Mouse (Mus musculus) spleen, postnatal 36 days (tissue): ENCODE measurements at regions not wholly inside any gene's neighbourhood (a gene's known extent, or its start where the extent isn't known, plus 50 kb on each side); places are given as distances from the start of the nearest gene placed in this dataset.

Source experiments
- DNase-seq, 2 experiments: peaks; one replicate each; pipeline ENCODE4 v3.0.0; 2022; ENCODE audit warnings: low spot score in 2 of 2, mixed read lengths in 1 of 2

- peak; percentile 5 to 30 for DNase-seq
Observed at GRCm38 (mm10) chr8:26443041-26443440, 323.7 kb downstream of the Gm45692 start.

- no peak for DNase-seq
Observed at GRCm38 (mm10) chr8:26443735-26444134, 324.4 kb downstream of the Gm45692 start.

- DNase-seq = no peak
Observed at GRCm38 (mm10) chr8:26445991-26446390, 326.7 kb downstream of the Gm45692 start.

- no peak for DNase-seq
Observed at GRCm38 (mm10) chr8:26447886-26448640, 328.7 kb downstream of the Gm45692 start.

- DNase-seq = no peak
Observed at GRCm38 (mm10) chr8:26449291-26449690, 330.0 kb downstream of the Gm45692 start.

DNA sequence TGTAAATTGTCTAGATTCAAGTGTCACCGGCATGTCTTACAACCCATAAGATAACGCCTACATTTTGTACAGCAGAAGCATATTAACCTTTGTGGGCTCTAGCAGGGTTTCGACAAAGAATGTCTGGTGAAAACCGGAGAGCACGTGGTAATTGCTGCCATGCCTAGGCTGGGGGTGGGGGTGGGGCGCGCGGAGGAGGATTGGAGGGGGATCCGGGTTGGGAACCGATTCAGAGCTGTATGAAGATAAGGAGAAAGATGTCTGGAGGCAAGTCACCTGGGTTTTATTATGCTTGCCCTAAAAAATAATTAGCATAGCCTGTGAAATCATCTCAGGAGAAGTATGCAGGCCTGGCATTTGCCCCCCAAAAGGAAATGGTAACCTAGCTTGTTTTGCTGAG is 331.2 kb downstream of the Gm45692 start:
- DNase-seq = no peak

- DNase-seq = no peak
Observed at GRCm38 (mm10) chr8:26452976-26453573, 333.7 kb downstream of the Gm45692 start.

GRCm38 (mm10) chr8:26465346-26465745 is 346.0 kb downstream of the Gm45692 start:
- no peak for DNase-seq

DNA sequence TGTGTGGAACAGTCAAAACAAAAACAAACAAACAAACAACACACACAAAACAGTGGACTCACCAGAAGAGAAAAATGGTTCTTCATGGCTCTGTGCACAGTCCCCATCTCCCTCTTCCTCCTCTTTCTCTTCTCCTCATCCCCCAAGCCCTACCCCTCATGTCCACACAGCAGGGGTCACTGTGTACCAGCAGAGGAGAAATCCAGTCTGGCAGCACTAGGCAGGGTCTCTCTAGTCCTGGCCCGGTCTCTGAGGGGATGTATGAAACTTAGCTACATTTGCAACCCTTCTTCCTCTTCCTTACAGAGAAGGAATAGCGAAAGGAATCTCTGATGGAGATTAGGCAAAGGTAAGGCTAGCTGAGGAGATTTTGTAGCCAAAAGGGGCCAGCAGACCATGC is 349.1 kb downstream of the Gm45692 start:
- DNase-seq = no peak

GRCm38 (mm10) chr8:26469705-26470104 is 350.4 kb downstream of the Gm45692 start:
- DNase-seq = no peak

DNA sequence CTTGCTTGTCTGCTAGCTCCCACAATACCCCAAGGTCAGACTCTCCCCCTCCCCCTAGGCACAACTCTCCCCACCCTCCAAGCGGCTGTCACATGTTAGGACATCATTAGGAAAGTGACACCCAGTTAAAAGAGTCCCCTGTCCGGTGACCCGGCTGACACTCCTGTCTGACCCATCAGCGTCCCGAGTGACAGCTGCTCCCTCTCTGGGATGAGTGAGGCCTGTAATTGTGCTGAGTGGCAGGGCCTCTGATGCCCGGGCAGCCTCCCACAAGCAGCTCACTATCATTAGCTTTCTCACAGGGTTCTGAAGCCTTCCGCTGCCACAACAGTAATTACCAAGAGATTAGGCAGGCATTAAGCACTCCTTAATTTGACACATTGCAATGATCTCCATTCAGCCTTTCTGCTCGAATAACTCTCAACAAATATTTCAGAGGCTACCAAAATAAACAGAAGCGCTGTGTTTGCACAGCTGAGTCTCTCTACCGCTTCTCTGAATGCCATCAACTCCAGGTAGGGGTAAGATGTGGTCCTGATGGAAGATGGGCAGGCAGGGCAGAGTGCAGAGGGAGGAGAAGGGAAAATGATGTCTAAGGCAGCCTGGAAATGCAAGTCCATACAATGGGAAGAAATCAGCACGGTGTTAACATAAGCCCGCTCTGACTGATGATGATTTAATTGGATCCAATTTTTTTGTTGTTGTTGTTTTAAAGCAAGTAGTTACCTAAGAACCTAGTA is 352.6 kb downstream of the Gm45692 start:
- no peak for DNase-seq

- DNase-seq = no peak
Observed at GRCm38 (mm10) chr8:26484749-26485148, 365.4 kb downstream of the Gm45692 start.

DNA sequence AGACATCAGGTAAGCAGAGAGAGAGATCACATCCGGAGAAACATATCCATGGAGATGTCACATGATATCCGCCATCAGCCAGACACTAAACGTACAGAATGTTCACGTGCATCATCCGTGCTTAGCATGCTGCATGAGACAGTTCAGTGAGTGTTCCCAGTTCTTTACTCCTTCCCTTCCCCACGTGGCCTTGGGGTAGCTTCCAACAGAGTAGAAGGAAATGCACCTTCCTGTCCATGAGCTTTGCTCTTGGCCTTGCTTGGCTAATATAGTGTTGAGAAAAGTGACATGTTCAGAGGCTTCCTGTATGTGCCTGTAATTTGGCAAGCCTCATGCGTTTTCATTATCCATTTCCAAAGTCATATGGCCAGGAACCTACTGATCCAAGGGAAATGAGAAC is 368.5 kb downstream of the Gm45692 start:
- no peak for DNase-seq

- DNase-seq = no peak
Observed at GRCm38 (mm10) chr8:26488590-26488989, 369.3 kb downstream of the Gm45692 start.

- no peak for DNase-seq
Observed at GRCm38 (mm10) chr8:26501196-26501813, 382.0 kb downstream of the Gm45692 start.

DNA sequence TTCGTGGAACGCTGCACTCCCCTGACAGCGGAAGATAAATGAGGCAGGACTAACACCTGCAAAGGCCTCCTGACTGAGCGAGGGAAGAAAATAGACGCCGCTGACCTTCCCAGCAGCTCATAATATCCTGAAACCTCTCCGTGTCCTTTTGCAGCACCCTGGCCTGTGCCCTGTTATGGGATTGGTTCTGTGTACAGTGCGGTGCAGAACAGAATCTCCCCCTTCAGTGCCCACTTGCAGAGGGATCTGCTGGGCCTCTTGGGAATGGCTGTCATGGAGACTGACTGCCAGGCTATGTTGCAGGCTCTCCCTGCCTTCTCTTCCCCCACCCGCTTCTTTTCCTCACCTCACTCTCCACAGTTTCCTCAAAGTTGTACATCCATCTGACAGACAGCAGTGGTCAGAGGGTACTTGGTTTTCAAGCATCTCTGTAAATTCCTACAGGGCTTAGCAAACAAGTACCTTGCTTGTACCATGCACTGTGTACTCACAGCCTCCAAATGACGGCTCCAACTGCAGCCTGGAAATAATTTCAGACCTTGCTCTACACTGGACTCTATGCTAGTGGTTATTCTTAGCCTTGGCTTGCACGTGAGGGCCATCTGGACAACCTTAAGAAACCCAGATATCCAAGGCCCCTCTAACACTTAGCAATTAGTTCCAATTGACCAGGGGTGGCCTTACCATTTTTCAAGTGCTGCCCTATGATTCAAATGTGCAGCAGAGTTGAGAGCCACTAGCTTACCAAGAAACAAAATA is 382.7 kb downstream of the Gm45692 start:
- DNase-seq = no peak

DNA sequence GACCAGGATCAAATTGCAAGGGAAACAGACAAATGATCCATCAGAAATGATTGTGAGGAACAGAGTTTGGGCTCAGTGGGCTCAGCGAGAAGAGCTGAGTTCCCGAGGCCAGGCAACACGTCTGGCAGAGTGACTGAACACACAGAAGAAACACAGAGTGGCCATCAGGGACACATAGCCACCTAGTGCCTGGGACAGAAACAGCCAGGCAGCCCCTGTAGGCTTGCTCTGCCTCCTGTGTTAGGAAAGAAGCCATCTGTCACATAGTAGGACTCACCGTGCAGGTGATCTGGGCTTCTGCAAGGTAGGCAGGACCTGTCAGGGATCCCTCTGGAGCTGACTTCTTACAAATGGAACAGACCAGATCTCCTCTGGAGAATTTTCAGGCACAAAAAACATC is 383.4 kb downstream of the Gm45692 start:
- DNase-seq = no peak

DNA sequence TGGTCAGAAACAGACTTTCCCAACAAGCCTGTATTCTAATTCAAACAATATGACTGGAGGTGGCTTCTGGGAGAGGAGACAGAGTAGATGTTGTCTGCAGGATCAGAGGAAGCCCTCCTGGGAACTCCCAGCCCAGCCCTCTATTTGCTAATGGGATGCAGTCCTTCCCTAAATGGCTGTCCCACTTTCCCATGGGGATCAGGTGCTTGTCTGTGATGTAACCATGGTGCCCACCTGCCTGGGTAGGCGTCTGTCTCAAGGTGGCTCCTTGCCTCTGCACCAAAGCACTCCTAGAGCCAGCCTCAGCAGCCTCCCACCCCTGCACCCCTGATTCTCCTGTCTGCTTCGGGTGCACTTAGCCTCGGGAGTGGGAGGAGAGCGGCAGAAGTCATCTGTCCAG is 384.6 kb downstream of the Gm45692 start:
- no peak for DNase-seq

DNA sequence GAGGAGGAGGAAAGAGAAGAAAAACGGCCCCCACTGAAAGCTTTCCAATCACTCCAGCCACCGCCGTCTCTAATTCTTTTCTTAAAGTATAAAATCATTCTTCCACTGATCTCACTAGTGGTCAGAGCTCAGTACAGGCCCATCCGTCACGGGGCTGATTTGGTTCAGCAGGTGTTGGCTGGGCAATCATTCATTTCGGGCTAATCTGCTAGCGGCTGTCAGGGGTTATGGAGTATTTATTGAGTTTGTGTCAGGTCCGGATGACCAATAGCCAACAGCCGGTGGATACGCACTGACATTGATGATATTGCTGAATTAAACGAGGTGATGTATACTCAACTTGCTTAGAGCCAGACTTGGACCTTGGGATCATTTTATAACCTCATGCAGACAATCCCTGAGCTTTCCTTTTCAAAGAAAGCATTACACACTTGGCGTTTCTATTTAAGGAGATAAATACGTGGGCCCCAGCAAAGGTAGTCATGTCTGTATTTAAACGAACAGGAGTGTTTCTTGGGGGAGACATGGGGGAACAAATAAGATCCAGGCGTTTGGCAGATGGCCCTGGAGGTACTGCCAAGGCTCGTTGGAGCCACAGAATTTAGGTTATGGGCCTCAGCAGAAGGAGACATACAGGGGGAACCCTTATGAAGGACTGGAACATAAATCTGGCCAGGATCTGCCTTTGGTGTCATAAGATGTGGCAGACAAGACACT is 385.1 kb downstream of the Gm45692 start:
- no peak for DNase-seq

DNA sequence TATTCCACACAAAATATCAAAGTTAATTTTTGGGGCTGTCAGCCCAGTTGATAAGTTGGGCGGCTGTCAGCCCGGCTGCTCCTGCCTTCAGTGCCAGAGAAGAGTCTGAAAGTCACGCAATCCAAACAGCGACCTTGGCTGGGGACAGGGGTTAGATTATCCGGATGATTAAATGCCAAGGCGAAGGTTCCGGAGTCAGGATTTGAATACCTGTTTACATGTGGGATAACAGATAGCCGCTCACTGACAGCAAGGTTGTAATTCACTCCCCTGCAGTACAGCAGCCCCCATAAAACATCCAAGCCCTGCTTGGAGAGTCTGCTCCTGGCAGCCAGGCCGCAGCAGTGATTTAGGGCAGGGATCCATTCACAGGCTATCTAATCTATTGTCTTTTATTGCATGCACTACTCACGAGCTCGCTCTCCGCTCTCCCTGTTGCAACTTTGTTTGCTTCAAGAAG is 388.3 kb downstream of the Gm45692 start:
- no peak for DNase-seq

DNA sequence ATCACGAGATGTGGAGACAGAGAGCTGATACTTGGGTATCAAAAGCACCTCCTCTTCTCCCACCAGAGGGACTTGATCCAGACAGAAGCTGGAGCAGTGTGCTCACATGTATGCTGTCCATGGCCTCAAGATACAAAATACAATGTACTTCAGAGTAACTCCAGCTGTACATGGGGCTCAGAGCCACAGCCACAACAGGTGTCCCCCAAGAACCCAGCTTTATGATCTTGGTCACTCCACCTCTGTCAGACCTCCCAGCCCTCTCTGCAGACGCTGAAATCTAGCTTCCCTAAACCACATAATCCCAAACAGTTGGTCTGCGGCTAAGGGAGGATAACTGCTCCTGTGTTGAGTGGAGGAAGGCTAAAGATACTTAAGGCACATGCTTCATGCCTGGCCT is 389.9 kb downstream of the Gm45692 start:
- DNase-seq = no peak
